Mouse (Mus musculus): Measurements from ENCODE around the gene Nid1.
"Not testable (repeated sequence)": the region's sequence is repeated elsewhere in the genome, so short reads cannot be mapped to it uniquely, and the experiment has no call there.

Nid1 gene

DNA sequence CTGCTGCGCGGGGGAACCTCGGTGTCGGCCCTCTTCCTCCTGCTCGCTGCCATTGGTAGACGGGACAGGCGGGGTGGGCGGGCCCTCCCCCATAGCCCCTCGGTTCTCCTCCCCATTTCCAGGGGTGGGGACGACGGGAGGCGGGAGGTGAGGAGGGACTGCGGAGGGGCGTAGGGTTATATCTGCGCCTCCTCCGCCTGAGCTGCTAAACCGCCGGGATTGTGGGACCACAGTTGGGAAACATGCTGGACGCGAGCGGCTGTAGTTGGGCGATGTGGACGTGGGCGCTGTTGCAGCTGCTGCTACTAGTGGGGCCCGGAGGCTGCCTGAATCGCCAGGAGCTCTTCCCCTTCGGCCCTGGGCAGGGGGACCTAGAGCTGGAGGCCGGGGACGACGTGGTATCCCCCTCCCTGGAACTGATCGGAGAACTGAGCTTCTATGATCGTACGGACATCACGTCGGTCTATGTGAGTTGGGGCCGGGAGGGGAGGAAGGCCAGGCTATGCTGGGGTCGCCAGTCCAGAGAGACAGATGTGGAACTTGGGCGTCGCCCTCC lies at the start of gene Nid1:
Gene Nid1 (plus strand): TSS at position 92 of the 556 bp plus-strand sequence.
- not testable (repeated sequence) for DNase-seq

DNA sequence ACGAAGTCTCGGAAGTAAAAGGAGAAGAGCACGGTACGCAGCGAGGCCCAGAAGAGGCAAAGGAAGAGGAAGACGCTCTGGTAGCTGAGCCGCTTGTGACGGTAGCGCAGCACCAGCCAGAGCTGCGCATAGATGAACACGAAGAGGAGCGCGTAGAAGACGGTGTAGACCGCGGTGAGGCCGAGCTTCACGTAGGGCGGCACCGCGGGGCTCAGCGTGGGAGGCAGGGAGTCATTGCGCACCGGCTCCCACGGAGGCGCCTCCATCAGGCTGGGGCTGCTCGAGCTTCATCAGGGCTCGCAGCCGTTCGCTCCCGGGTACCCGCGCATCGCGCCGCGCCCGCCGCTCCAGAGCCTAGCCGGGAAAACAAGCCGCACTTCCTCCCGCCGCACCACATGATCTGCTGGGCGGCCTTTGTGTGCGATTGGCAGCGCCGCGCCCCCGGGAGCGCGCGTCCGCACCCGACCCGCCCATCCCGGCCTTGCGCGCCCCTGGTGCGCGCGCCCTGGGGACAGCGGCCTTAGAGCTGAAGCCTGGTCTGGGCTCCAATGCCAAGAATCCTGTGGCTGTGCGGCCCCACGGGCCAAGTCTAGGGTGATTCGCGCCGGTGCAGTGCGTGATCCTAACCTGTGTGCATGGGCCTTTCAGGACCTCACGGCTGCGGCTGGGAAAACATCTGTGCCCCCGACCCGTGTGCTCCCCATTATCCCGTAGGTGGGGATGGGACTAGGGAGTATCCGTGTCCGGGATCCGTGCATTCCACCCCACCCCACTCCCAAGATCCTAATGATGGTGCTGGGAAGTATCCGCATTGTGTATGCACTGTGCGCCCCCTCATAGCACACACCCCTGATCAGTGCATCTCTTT lies 43.9 kb upstream of the Nid1 start, which contains the start of gene Gpr137b:
Gene Gpr137b (minus strand): TSS at position 787 of the 868 bp plus-strand sequence.
- peak; percentile 75 for DNase-seq

GRCm38 (mm10) chr13:13394096-13394395 lies 43.3 kb upstream of the Nid1 start:
- not testable (repeated sequence) for DNase-seq

DNA sequence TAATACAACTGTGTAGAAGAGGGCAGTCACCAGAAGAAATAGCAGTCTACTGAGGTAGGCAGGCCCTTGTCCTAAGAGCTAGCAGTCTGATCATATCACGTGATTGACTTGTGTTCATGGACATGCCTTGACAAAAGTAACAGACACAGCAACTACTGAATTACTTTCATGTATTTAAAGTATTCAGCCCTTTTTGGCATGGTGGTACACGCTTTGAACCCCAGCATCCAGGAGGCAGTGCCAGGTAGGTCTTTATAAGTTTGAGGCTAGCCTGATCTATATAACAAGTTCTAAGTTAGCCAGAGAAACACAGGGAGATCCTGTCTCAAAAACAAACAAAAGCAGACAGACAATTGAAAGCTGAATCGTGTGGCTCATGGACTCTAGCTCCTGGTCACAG lies 36.5 kb upstream of the Nid1 start:
- not testable (repeated sequence) for DNase-seq

DNA sequence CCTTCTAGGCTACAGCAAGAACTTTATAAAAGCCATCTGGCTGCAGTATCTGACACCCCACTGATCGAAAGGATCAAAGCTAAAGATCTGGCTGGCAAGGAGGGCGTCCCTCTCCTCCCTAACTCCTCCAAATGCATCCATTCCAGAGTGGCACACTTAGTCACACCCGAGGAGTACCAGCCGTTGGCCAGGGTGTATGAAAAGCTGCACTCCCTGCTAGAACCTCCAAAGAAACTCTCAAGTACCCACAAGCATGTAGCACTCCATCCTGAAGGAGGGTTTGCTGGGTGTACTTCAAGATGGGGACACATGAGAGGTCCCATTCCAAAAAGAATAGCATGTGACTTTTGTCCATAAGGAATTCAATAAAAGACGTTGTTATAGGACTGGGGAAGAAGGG lies 34.5 kb upstream of the Nid1 start:
- DNase-seq = not testable (repeated sequence)

GRCm38 (mm10) chr13:13403366-13403765 lies 34.0 kb upstream of the Nid1 start:
- DNase-seq = not testable (repeated sequence)

DNA sequence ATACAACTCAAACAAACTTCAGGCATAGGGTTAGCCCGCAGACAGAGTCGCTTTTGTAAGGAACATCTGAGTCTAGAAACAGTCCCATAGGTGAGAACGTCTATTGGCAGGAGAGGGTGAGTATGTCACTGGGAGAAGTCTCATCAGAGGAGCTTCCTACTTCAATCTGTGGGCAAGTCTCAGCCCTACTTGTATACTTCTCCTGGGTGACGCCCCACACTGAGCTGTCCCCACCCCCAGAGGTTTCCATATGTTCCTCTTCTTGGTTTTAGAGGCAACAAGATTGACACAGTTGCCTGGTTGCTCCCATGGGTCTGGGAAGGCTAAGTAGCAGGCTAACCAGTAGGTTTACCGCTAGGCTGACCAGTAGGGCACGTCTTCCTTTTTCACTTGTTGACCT lies 33.5 kb upstream of the Nid1 start:
- not testable (repeated sequence) for DNase-seq

- not testable (repeated sequence) for DNase-seq
These were observed 32.7 kb upstream of the Nid1 start for GRCm38 (mm10) chr13:13404517-13405155.

GRCm38 (mm10) chr13:13405511-13405910 lies 31.8 kb upstream of the Nid1 start:
- not testable (repeated sequence) for DNase-seq

DNA sequence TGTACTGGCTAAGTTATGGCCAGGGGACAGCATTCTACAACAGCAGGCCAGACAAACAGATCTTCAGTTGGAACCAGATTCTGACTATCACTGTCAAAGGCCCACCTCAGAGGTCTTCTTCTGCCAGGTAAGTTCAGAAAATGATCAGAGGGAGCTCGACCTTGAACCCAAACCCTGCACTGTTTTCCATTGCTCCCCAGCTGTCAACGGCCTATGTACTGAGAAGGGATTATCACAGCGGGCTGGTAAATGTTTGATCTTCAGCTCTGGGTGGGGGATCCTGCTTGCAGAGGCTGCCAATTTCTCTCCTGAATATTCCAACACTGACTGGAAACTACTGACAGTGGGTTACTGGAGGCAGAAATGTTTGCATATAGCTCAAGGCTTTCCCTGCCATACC lies 23.1 kb upstream of the Nid1 start:
- DNase-seq = no peak

GRCm38 (mm10) chr13:13415120-13416006 lies 22.0 kb upstream of the Nid1 start:
- DNase-seq = peak; percentile 49

GRCm38 (mm10) chr13:13416007-13416337 lies 21.4 kb upstream of the Nid1 start:
- DNase-seq = not testable (repeated sequence)

- not testable (repeated sequence) for DNase-seq
These were observed 18.5 kb upstream of the Nid1 start for GRCm38 (mm10) chr13:13418859-13419258.

DNA sequence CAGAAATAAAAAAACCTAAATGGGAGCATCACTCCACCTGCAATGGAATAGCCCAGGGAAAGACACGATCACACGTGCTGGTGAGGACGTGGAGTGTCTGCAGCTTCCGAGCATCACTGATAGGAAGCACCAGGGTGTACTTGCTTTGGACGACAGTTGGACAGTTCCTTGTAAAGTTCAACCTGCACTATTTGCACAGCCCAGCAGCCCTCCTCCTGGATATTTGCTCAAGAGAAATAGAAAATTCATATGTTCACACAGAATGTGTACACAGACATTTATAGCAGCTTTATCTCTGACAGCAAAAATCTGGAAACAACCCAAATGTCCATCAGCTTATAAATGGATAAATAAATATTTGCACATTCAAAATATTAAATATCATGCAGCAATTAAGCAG lies 14.1 kb upstream of the Nid1 start:
- DNase-seq = not testable (repeated sequence)

GRCm38 (mm10) chr13:13436161-13436560 lies 1.2 kb upstream of the Nid1 start:
- DNase-seq = not testable (repeated sequence)

- not testable (repeated sequence) for DNase-seq
These were observed 982 bp downstream of the Nid1 start for GRCm38 (mm10) chr13:13438112-13438953.

- not testable (repeated sequence) for DNase-seq
These were observed 8.2 kb downstream of the Nid1 start for GRCm38 (mm10) chr13:13445601-13446000.

- not testable (repeated sequence) for DNase-seq
These were observed 9.5 kb downstream of the Nid1 start for GRCm38 (mm10) chr13:13446711-13447443.

DNA sequence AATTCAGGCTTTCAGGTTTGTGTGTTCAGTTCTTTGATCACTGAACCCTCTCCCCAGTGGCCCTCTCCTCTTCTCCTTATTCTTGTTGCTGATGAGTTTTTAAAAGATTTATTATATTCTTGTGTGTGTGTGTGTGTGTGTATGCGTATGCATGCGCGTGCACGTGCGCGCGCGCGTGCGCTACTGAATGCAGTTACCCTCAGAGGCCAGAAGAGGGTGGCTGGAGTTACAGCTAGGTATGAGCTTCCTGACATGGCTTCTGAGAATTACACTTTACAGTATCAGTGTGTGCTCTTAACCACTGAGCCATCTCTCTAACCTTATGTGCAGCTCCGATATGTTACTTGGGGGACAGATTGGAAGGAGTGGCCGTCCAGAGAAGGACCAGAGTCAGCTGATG lies 12.6 kb downstream of the Nid1 start:
- not testable (repeated sequence) for DNase-seq

GRCm38 (mm10) chr13:13450931-13451330 lies 13.6 kb downstream of the Nid1 start:
- not testable (repeated sequence) for DNase-seq

DNA sequence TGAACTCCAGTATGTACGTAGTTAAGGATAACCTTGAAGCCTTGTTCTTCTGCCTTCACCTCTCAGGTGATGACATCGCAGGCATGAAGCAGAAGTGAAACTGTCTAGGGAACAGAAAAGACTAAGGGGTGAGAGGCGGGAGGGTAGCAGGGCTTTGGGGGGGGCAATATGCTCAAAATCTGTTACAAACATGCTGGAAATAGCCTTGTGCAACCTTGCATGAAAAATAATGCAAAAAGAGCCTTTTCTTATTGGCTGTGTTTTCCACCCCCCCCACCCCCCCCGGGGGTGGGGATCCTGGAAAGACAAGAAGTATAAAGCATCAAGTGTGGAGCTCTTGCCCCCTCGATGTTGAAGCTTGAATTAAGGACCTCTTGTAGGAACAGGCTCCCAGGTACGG lies 16.0 kb downstream of the Nid1 start:
- DNase-seq = not testable (repeated sequence)
